Mouse (Mus musculus): ENCODE data around the gene Tmem254c.
"Not testable (repeated sequence)": the region's sequence is repeated elsewhere in the genome, so short reads cannot be mapped to it uniquely, and the experiment has no call there.

- TF ChIP-seq EP300, CTCF (IDR thresholded peaks at IDR 0.05; ENCODE audit: low read depth): not testable (repeated sequence)
Measured at GRCm38 (mm10) chr14:26047026-26047425, 20.1 kb downstream of the Tmem254c start.
